Mouse (Mus musculus): ENCODE results near the gene Dazap2.

The Dazap2 gene

DNA sequence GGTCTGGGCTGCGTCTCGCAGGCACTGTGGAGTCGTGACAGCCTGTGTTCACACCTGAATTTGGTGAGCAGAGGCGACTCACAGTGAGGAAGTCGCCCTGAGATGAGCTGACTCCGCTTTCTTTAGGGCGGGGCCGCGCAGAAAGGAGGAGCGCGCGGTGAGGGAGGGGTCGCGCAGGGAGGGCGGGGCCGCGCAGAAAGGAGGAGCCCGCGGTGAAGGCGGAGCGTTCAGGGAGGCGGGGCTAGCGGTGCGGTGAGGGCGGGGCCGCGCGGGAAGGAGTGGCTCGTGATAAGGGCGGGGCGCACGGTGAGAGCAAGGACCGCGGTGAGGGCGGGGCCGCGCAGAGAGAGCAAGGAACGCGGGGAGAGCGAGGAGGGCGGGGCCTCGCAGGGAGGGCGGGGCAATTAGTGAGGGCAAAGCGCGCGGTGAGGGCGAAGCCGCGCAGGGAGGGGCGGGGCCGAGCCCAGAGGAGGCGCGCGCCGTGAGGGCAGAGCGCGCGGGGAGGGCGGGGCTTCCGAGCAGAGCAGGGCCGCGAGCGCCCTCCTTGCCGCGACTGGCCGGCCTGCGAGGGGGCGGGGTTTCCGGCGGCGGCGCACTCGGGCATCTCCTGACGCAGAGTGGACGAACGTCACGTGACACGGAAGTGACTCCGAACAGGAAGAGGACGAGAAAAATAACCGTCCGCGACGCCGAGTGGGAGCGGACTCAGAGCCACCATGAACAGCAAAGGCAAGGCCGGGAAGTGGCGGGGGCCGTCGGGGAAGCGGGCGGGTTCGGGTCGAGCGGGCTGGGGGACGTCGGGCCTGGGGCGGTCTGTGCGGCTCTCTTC lies at the start of gene Dazap2:
Gene Dazap2 (plus strand): TSS at position 354 of the 829 bp plus-strand sequence.
- peak; percentile 99 for DNase-seq

DNA sequence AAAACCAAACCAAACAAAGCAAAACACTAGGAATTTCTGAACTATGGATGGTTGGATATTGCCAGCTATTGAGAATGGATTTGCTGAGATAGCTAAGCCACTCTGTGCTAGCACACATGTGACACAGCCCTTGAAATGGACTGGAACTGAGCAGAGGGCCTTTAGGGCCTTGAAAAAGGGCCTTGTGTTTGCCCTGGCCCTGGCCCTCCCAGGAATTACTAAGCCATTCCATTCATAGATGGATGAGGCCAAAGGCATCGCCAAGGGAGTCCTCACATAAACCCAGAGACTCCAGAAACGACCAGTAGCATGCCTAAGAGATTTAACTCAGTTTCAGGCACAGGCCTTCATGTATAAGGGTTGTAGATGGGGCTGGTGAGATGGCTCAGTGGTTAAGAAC lies 48.6 kb upstream of the Dazap2 start:
- DNase-seq: no peak

DNA sequence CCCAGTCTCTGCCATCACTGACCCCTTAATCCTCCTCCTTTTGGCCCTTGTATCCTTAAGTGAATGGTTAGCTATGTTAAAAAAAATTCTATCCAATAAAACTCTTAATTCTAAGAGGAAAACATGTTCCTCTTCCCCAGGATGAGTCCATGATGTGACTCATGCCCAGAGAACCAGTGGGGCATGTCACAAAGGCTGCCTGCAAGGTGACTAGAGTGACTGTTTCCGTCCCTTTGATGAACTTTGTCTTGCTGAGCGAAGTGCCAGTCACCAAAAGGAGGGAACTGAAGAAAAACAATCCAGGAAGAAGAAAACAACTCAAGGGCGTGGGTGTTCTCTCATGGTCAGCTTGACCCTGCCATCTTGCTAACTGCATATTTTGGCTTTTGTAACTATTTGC lies 45.9 kb upstream of the Dazap2 start:
- no peak for DNase-seq

DNA sequence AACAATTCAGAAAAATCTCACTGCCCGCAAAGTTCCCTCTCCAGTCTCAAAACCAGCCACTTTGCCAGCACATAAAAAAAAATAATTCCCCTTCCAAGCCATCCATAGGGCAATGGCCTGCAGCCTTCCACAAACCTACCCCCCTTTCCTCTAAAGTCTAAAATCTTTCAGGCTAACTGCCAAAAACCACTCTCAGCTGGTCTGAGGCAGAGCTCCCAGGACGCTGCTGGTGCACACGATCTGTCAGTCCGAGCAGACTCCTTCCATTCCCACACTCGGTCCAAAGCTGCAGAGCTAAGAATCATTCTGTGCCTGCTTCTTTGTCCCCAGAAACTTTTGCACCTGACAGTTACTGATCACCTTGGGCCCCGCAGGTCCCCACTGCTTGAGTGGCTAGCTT lies 41.2 kb upstream of the Dazap2 start:
- DNase-seq: no peak

DNA sequence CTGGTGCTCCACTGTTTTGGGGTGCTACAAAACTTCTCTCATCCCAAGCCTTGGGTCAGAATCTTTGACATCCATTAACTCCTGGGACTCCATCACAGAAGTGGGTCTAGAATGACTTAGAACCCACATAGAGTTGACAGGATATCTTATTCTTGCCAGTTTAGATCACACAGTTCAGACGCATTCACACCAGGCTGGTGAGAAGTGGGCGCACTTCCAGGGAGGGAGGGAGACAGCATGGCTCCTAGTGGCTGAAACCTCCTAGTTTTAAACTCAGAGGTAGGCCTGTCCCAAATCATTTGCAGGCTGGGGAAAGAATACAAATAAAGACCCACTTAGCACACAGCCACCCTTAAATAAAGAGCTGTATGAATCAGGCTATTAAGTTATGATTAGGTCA lies 40.8 kb upstream of the Dazap2 start:
- no peak for DNase-seq

DNA sequence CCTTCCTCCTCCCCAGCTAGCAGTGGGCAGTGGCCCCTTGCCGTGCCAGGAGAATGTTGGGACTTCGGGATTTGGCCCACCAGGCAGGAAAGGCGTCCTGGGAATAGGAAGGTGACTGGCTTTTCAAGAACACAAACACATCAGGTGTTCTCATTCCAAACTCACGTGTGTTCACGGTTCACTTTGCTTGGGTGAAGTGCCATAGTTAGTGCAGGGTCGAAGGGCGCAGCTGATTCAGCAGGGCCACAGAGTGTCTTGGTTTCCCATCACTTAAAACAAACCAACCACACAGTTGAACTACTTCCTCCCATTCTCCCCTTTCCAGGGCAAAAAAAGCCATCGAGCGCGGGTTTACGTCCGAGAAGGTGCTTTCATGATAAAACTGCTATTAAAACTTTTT lies 39.8 kb upstream of the Dazap2 start:
- DNase-seq: no peak

DNA sequence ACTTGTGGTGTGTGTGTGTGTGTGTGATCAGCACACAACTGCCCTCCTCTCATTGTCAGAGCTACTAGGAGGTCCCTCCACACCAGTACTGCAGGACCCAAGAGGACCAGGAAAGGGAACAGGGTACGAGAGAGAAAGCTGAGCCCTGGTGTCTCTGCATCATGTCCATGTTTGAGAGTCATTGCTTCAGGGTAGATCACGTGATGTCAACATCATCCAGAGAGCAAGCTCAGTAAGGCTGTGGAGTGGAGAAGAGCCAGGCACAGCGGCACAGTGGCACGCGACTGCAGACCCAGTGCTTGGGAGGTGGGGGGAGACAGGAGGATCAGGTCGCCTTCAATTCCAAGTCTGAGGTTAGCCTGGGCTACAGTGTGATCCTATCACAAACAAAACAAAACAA lies 38.8 kb upstream of the Dazap2 start:
- no peak for DNase-seq

DNA sequence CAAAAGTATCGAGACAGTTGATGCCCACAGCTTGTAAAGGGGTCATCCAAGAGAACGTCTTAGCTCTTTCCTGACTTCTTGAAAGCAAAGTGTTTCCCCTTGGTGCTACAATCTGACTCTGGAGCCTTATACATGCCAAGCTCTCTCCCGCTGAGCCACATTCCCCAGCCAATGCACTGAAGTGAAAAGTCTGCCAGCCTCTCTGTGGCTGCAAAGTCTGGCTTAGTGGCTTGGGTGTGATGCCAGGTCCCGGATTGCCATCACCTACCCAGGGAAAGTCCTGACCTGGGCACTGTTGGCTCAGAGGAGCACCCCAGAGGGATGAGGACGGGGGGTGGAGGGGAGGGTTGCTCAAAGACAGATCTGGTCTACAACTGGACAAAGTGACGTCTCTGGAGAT lies 38.3 kb upstream of the Dazap2 start:
- DNase-seq: no peak

DNA sequence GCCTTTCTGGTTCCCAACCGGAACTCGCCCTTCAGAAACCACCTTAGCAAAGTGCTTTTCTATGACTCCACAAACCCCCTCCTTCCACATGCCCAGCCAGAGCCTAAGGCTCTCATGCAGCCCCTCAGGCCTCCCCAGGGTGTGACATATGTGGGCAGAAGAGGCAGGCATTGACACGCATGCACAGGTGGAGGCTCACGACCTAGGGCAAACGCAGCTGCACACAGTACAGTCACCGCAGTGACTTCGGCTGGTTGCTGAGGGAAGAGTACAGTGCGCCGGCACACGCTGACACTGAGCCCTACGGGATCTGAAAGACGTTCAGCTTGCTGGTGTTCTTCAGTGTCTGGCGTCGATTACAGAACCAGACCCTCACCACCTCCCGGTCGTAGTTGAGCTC lies 37.2 kb upstream of the Dazap2 start:
- no peak for DNase-seq

DNA sequence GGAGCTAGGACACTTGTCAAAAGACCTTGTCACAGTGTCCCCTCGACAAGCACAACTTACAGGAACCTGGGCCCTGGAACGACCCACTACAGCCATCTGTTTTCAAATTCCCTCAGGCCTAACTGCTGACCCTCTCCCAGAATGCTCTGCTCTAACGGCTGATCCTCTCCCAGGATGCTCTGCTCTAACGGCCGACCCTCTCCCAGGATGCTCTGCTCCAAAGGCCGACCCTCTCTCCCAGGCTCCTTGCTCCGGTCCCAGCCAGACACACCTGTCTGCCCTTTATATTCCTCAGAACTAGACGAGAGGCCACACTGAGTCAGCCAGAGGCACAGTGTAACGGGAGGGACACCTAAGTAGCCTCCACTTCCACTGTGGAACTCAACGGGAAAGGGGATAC lies 35.0 kb upstream of the Dazap2 start:
- DNase-seq: no peak

DNA sequence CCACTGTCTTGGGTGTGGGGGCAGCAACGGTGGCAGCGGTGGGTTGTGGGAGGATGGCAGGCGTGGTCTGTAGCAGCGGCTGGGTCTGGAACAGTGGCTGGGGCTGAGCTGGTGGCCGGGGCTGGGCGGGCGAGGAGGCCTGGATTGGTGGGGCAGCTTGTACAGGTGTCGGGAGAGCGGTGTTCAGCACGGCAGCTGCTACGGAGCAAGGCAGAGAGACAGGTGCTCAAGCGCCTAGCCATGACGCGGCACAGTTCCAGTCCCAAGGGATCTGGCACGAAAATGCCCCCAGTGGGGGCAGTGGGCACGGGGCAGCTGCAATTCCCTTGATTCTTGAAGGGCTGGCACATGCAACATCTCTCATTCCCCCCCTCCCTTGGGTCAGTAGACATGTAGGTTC lies 29.2 kb upstream of the Dazap2 start:
- DNase-seq: no peak

DNA sequence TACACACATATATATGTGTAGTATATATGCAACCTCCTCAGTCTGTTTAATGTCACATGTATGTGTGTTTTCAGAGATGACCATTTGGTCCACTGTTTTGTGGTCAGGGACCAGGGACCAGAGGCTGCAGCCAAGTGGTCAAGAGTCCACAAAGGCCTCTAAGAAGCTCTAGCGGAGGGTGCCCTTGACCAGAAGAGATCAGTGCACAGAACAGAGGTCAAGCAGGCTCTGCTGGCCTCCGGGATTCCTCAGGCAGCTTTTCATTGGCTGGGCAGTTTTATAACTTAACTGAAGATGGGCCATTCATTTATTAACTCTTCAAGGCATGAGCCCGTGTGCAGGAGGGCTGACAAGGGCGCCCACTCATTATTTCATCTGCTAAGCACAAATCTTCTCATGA lies 28.0 kb upstream of the Dazap2 start:
- no peak for DNase-seq

DNA sequence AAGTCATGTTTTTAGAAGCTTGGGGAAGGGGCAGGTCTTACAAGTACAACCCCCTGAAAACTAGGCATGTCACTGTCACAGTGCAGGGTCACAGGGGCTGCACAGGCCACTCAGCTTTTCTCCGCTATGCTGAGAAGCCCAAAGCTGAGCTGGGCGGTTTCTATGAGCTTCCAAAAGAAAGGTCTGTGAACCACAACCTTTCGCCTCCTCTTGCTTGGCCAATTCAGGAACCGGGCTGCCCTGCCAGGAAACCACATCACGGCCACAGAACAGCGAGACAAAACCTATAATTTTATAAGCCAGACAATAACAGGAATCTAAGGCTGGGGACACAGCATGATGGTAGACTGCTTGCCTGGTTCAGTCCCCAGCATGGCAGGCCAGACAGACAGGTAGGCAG lies 26.9 kb upstream of the Dazap2 start:
- no peak for DNase-seq

DNA sequence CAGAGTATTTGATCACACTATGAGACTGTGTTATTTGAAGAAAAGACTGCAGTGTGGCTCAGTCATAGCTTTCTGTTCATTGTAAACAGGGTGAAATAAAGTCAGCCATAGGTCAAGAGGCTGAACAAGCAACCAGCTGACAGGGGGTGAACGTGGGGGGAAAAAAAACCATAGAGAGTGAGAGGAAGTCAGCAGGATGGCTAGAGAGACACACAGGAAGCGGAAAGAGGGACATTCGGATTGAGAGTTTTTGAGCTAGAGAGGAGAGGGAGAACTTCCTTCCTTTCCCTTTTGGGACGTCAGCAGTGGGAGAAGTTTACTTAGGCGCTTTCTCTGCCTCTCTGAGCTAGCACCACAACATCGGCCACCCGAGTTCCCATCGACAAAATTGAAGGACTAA lies 24.7 kb upstream of the Dazap2 start:
- no peak for DNase-seq

DNA sequence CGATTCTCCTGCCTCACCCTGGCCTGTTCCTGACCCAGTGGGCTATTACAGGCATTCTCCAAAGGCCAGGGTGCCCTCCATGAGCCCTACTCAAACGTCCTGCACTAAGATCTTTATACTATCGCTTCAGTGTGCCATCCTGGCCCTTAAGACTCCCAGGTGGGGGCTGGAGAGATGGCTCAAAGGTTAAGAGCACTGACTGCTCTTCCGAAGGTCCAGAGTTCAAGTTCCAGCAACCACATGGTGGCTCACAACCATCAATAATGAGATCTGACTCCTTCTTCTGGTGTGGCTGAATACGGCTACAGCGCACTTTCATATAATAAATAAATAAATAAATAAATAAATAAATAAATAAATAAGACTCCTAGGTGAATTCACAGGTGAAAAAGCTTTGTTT lies 22.3 kb upstream of the Dazap2 start:
- DNase-seq: no peak

DNA sequence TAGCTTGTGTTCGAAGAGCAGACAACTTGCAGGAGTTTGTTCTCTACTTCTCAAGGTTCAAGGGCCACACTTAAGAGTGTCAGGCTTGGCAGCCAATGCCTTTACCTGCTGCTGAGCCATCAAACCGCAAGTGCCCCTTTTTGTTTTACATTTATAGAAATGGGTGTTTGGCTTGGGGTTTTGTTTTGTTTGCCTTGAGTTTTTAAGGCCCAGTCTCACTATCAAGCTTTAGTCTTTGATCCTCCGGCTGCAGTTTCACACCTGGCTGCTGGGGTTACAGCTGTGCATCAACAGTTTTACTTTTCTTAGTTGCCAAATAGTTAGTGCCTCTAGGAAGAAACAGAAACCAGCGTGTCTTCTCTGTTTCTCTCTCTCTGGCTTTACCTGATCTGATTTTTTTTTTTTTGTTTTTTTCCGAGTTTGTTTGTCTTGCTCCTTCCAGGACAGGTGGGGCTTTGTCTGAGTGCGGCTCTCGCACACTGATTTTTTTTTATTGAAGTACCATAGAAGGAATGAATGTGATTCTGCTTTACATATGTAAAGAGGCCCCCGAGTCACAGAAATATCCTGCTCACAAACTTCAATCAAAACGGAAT lies 16.8 kb upstream of the Dazap2 start:
- peak; percentile 65 for DNase-seq

DNA sequence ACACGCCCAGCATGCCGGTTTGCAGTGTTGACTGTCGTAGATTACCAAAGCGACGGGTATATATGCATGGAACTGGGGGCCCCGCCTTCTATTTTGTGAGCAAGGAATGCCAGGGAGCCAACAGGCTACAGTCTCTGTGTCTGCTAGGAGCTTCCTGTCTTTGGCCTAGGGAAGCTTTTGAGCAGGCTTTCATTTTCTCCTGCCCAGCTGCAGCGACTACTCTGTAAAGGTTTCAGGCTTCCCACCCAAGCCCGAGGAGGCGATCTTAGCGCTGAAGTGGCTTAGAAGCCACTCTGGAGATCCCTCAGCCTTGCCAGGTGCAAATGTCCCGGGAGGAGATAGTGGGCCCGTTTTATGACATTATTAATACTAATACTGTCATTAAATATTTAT lies 16.3 kb upstream of the Dazap2 start:
- DNase-seq: peak; percentile 59

DNA sequence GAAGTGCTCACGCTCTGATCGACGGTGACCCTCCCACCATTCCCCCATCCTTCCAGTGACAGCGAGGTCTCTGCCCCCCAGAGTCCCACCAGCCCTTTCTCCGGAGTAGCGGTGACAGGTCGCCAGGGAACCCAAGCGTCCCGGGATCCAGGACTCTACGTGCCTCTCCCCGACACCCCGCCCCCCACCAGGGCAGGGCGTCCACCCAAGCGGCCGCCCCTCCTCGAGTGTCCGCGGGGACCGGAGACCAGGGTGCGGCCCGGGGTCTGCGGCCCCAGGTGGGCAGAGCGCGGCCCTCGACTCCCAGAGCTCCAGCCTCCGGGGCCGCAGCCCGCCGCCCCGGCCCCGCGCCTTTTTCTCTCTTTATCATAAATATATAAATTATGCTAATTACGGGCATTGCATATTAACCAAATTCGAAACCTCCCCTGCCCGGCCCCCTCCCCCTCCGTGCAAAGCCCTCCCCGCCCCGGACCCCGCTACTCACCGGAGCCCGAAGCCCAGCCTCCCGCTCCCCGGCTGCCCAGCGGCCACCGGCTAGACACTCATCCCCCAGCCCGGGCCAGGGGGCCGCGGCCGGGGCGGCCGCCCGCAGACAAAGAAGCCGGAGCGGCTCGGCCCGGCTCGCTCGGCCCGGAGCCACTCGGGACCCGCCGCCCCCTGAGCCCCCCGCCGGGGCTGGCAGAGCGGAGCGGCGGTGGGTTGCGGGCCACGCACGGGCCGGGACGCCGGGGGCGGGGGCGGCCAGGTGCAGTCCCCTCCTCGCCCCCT lies 15.7 kb upstream of the Dazap2 start, which contains the start of gene Pou6f1:
Gene Pou6f1 (minus strand): TSS at position 709 of the 771 bp plus-strand sequence.
- DNase-seq: peak; percentile 37

DNA sequence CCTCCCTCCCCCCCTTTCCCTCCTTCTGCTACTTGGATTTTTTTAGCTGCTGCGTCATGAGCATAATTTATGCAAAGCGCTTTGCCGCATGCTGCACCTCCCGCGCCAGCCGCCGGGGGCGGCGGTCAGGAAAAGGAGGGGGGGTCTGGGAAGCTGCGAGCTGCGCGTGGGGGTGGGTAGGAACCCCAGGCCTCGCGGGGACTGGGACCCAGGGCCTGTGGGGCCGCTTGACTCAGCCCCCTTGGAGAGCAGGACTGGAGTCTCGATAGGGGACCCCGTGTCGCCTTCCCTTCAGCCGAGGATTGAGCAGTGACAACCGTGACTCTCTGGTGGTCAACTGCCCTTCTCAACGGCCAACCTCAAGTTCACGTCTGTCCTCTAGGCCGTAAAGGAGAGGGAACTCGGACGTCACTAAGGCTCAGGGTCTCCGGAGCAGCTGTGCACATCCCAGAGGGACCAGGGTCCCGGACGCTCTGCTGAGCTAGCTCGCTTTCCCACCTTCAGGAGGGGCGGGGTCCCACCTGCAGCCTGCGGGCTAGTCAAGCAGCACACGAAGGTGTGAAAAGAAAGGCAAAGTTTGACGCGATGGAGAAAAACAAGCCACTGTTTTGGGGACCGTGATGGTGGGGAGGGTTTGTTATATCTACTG lies 15.0 kb upstream of the Dazap2 start:
- peak; percentile 87 for DNase-seq

DNA sequence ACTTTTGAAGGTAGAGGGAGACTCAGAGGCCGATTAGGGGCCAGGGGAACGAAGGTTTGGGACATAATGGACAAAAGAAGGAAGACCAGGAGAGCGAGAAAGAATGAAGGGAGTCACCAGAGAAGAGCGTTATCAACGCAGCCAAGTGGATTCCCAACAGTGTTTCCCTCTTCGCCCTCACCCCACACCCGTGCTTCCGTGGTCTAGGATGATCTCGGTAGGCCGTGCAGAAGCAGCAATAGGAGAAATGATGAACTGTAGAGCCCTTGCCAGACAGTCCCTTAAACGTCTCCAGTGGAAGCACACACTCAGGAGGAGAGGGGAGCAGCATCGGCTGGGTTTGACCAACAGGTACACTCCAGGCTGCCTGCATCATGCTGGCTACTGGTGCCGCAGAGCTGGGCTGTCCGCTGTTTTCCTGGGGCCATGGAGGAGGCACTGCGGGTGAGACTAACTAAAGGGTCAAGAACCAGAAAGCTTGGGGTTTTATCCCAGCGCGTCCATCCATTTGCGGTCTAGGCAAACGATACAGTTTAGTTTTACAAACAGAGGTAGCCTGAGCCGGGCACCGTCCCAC lies 14.4 kb upstream of the Dazap2 start:
- DNase-seq: no peak

DNA sequence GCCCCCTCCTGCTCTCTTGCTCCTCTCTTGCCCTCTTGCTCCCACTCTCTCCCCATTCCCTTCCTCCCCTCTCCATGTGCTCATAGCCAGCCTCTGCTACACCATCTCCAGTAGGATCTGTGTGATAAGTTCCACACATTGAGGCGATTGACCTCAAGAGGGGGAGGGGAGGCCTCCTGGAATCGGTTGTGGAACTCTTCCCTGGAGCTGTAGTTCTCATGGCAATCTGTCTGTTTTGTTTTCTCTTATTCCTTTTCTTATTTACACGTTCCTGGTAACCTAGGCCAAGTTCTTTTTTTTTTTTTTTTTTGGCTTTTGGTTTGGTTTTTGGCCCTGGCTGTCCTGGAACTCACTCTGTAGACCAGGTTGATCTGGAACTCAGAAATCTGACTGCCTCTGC lies 13.5 kb upstream of the Dazap2 start:
- DNase-seq: no peak

DNA sequence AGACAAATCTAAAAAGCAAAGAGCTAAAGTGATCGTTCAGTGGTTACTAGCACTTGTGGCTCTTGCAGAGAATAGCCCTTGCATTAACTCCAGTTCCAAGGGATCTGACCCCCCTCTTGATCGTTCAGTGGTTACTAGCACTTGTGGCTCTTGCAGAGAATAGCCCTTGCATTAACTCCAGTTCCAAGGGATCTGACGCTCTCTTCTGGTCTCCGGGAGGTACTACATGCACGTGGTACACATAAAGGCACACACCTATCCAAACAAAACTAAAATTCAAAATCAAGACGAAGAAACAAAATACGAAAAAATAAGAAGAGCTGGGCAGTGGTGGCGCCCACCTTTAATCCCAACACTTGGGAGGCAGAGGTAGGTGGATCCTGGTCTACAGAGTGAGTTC lies 8.5 kb upstream of the Dazap2 start:
- peak; percentile 32 for DNase-seq

DNA sequence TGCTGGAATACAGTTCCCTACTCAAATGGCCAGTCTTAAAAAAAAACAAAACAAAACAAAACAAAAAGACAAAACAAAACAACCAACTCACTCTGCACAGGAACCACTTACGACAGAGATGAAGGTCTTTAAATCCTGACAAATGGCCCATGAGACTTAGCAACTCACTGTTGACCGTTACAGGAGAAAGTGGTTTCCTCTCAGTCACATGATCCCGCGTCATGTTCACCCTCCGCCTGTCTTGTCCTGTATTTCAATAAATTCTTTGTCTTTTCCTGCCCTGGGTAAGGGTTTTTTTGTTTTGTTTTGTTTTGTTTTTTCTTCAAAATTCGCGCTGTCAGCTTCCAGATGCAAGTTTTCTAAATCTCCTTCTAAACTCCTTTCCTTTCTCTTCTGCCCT lies 3.2 kb upstream of the Dazap2 start:
- no peak for DNase-seq

Measured in thymus, postnatal 25 days (tissue).